Mouse (Mus musculus) heart, postnatal 0 days (tissue): ENCODE measurements around the gene Fem1b. TPM values are rescaled to one million over a fixed set of nuclear protein-coding genes. Genes with fewer than 3 reads are reported as not detected.
A peak's percentile ranks its signal among the peaks of the same experiment; 100 is the strongest.

Experiments used
- ATAC-seq: fragments of 200-750 bp; cut with Nextera tagmentation; 2 replicates; pipeline ENCODE4 v1.8.0; 2017; ENCODE audit warnings: low read depth, moderate number of reproducible peaks, moderate library complexity; ENCODE audit not compliant: insufficient read depth
- DNase-seq: peaks from one replicate; pipeline ENCODE4 v3.0.0-alpha.2; 2016; ENCODE audit warnings: low spot score
- H3K27ac ChIP-seq: fragments of 300-500 bp; sonication (generic); 2 replicates; pipeline ENCODE4 v1.5.1; 2014; ENCODE audit warnings: low read depth, mild to moderate bottlenecking
- H3K27me3 ChIP-seq: fragments of 300-500 bp; sonication (generic); 2 replicates; pipeline ENCODE4 v1.6.1; 2014; ENCODE audit warnings: low read length, mixed read lengths; ENCODE audit not compliant: control insufficient read depth, insufficient read depth
- H3K36me3 ChIP-seq: fragments of 300-500 bp; sonication (generic); replicated peaks from 2 replicates; pipeline ENCODE4 v1.6.1; 2014; ENCODE audit warnings: low read length, mixed read lengths; ENCODE audit not compliant: control insufficient read depth, insufficient read depth
- H3K4me1 ChIP-seq: fragments of 300-500 bp; sonication (generic); 2 replicates; pipeline ENCODE4 v1.6.1; 2014; ENCODE audit warnings: antibody characterized with exemption; ENCODE audit not compliant: control insufficient read depth, insufficient read depth
- H3K4me2 ChIP-seq: fragments of 300-500 bp; sonication (generic); 2 replicates; pipeline ENCODE4 v1.6.1; 2014; ENCODE audit warnings: low read depth, mild to moderate bottlenecking, low read length, moderate library complexity
- H3K4me3 ChIP-seq: fragments of 300-500 bp; sonication (generic); 2 replicates; pipeline ENCODE4 v1.5.1; 2014; ENCODE audit warnings: low read depth, low read length
- H3K9ac ChIP-seq: fragments of 300-500 bp; sonication (generic); replicated peaks from 2 replicates; pipeline ENCODE4 v1.6.1; 2014; ENCODE audit warnings: low read depth, low read length, mixed read lengths
- H3K9me3 ChIP-seq: fragments of 300-500 bp; sonication (generic); replicated peaks from 2 replicates; pipeline ENCODE4 v1.6.1; 2016; ENCODE audit warnings: low read length; ENCODE audit not compliant: control insufficient read depth
- CTCF ChIP-seq: IDR thresholded peaks from 2 replicates; pipeline ENCODE4 v1.5.1; 2016; ENCODE audit warnings: antibody characterized with exemption, control low read depth, low read depth
- EP300 ChIP-seq: IDR thresholded peaks from 2 replicates; pipeline ENCODE4 v1.6.1; 2016; ENCODE audit warnings: antibody characterized with exemption, low read depth
- WGBS: fragments of 180-500 bp; shearing (Covaris S2); extraction: QIAGEN DNeasy Blood & Tissue Kit; methylation state at CpG from one replicate; pipeline ENCODE4 v1.1.7; 2014; 5-methylcytosine and 5-hydroxymethylcytosine counted together
- polyA plus RNA-seq: library from polyadenylated mRNA; unstranded; fragments of >200 nt; fragmentation: Nextera tagmentation; extraction: Ambion mirVana; gene quantifications from 2 replicates; pipeline ENCODE4 v1.2.1, GENCODE M21; 2015
- total RNA-seq: library from RNA; depleted of rRNA; stranded (reverse); fragments of >200 nt; gene quantifications from 2 replicates; pipeline ENCODE4 v1.2.3, GENCODE M21; 2014; ENCODE audit warnings: low replicate concordance

The Fem1b gene
- total and polyA plus RNA-seq, 2 experiments from 2014 or later = 6.8 to 28.9 TPM

DNA sequence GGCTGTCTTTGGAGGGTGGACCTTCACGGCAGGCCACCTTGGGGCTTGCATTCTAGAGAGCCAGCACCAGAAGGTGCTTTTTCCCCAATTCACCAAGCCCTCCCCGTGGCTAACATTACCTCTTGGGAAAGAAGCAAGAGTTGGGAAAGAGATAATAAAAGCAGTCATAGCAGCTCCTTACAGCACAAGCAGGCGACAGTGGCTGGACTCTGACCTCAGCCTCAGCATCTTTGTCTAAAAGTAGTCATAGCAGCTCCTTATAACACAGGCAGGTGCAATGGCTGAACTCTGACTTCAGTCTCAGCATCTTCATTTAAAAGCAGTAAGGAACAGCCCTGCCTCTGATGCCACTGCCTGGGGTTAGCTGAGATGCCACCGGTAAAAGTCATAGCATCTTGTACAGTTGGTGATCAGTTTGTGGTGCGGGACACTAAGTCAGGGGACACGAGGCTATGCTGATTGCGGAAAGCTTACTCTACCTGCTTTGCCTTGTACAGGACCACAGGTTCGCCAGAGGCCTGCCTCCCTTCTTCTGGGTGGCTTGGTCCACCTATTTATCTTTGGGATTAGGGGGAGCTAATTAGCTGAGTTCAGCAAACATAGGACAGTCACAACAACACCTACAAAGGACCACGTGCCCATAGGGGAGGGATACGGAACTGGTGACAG is 31.8 kb upstream of the Fem1b start:
- Histone ChIP-seq H3K27me3 (no peaks in the 10 kb centered on the region), H3K4me1 (0 out of 2 replicates have a peak, but pooled peaks cover 10% of the 10 kb centered on the region), H3K4me2 (no peak overlapping the region), H3K36me3 (no peaks in the 10 kb centered on the region), H3K27ac (no peak overlapping the region), H3K4me3 (no peak overlapping the region), H3K9me3 (no peaks in the 10 kb centered on the region), H3K9ac (no peak overlapping the region)
- ATAC-seq = no peak
- TF ChIP-seq EP300 (no peak), CTCF (no peak)
- DNase-seq = no peak
- 77% methylated on average over 10 of the region's 10 CpGs for WGBS

GRCm38 (mm10) chr9:62839172-62839770 is 27.5 kb upstream of the Fem1b start:
- peak overlapping the region; percentile 67 for H3K27ac ChIP-seq
- no peaks in the 10 kb centered on the region for H3K36me3 ChIP-seq
- no peaks in the 10 kb centered on the region for H3K27me3 ChIP-seq
- peak overlapping the region; percentile 91 for H3K4me2 ChIP-seq
- ATAC-seq = peak; percentile 10; the same call in 1 of the 2 replicates
- peak overlapping the region; percentile 77 for H3K4me3 ChIP-seq
- WGBS = 13% methylated on average over 14 of the region's 14 CpGs
- DNase-seq = no peak
- H3K9me3 ChIP-seq = no peaks in the 10 kb centered on the region
- H3K4me1 ChIP-seq = 0 out of 2 replicates have a peak, but pooled peaks cover 10% of the 10 kb centered on the region
- no peak for TF ChIP-seq EP300
- no peak for TF ChIP-seq CTCF
- H3K9ac ChIP-seq = peak overlapping the region; percentile 69

GRCm38 (mm10) chr9:62838506-62839171 is 26.9 kb upstream of the Fem1b start, which contains the start of gene Cln6:
TSS of gene Cln6 (plus strand) at chr9:62838785.
- H3K4me2 ChIP-seq = peak within 1 kb of the TSS; percentile 91
- peak within 1 kb of the TSS; percentile 67 for H3K27ac ChIP-seq
- H3K4me3 ChIP-seq = peak within 1 kb of the TSS; percentile 77
- no peak for TF ChIP-seq EP300
- no peak for TF ChIP-seq CTCF
- no peaks in the 10 kb centered on the region for H3K9me3 ChIP-seq
- ATAC-seq (peak; percentile 89), DNase-seq (peak; percentile 93)
- no peaks in the 10 kb centered on the region for H3K36me3 ChIP-seq
- H3K9ac ChIP-seq = peak within 1 kb of the TSS; percentile 69
- under 1% methylated on average over 31 of the region's 48 CpGs for WGBS
- no peaks in the 10 kb centered on the region for H3K27me3 ChIP-seq
- 0 out of 2 replicates have a peak, but pooled peaks cover 10% of the 10 kb centered on the region for H3K4me1 ChIP-seq

GRCm38 (mm10) chr9:62838146-62838505 is 26.4 kb upstream of the Fem1b start:
- Histone ChIP-seq H3K4me3 (peak overlapping the region; percentile 77), H3K4me1 (0 out of 2 replicates have a peak, but pooled peaks cover 10% of the 10 kb centered on the region), H3K27me3 (no peaks in the 10 kb centered on the region), H3K9me3 (no peaks in the 10 kb centered on the region), H3K4me2 (peak overlapping the region; percentile 91), H3K36me3 (no peaks in the 10 kb centered on the region), H3K9ac (peak overlapping the region; percentile 69; the same call in 1 of the 2 replicates), H3K27ac (peak overlapping the region; percentile 67)
- no peak for ATAC-seq
- no peak for DNase-seq
- no peak for TF ChIP-seq CTCF
- no peak for TF ChIP-seq EP300
- WGBS = 11% methylated on average over 8 of the region's 8 CpGs

- Histone ChIP-seq H3K36me3 (no peaks in the 10 kb centered on the region), H3K9me3 (no peaks in the 10 kb centered on the region), H3K4me1 (0 out of 2 replicates have a peak, but pooled peaks cover 10% of the 10 kb centered on the region), H3K27ac (peak overlapping the region; percentile 67; the same call in 1 of the 2 replicates), H3K27me3 (no peaks in the 10 kb centered on the region), H3K4me3 (no peak overlapping the region), H3K9ac (no peak overlapping the region), H3K4me2 (peak overlapping the region; percentile 91)
- no peak for TF ChIP-seq EP300
- TF ChIP-seq CTCF = no peak
- DNase-seq (no peak), ATAC-seq (no peak)
- WGBS = 36% methylated on average over 3 of the region's 3 CpGs
Observed at GRCm38 (mm10) chr9:62837611-62838010, 25.9 kb upstream of the Fem1b start.
